Comparison of ENCODE assay signal across 9 mouse cellular contexts in the genomic region with DNA sequence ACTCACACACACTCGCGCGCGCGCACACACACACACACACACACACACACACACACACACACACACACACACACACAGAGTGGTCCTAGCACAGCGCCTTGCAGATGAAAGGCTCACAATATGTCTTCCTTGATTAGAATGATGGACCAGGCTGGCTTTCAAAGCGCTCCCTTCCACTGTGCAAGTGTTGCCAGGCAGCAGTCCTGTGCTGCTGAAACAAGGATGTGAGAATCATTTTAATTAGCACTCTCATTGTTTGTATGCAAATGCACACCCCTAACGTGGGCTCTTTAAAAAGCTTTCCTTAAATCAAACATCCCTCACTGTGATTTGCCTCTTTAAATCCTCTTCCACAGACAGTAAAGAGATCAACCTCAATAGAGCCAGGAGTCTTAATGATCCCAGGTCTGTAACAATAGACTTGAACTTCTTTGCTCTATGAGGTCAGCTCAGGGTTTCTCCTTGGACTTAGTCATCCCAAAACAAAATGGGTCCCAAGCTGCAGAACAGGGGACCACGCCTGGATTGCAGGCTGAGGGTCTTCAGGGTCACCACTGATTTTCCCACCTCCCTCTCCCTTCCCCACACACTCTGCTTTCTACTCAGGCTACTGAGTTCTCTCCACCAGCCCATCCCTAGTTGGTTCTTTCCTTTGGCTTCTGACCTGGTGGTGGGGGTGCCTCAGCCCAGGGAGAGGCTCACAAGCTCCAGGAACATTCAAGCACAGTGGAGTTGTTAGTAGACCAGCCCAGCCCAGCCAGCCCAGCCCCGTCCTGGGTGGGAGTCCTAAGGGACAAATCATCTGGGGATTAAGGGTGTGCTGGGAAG.
DNase-seq lines count a peak whose midpoint lies in the region; ATAC-seq and TF ChIP-seq lines count a peak whose summit lies in the region.
"Had no signal": no experiment of that assay in that cellular context is flagged by ENCODE, and none has a peak within 500 bp of the region (broad histone marks: within the 10 kb centered on the region; RNA-seq: fewer than 3 reads in every experiment).

No protein-coding gene starts in this region.

- WGBS in forebrain, embryonic 15.5 days = 22% methylated on average over 10 of the region's 10 CpGs
- WGBS in kidney, adult 2 months = 91% methylated on average over 10 of the region's 10 CpGs
- 76% methylated on average over 10 of the region's 10 CpGs for WGBS in intestine, embryonic 16.5 days

- TF ChIP-seq POLR2A in kidney, adult 2 months (IDR thresholded peaks at IDR 0.05; ENCODE audit: low read depth, low read length) = no peak

- peak; percentile 93 for ATAC-seq in forebrain, embryonic 15.5 days (replicated peaks)
- ATAC-seq in intestine, embryonic 16.5 days = no peak

- no peak for TF ChIP-seq CTCF in kidney, adult 2 months (conservative IDR thresholded peaks at IDR 0.05; ENCODE audit: insufficient read depth, insufficient read length, low read depth, low read length)

- H3K4me2 ChIP-seq in forebrain, embryonic 15.5 days (replicated peaks) = no peak overlapping the region
- H3K4me2 ChIP-seq in intestine, embryonic 16.5 days (ENCODE audit: low read depth, low read length) = no peak overlapping the region
- H3K4me2 ChIP-seq: limb, embryonic 15.5 days; stomach, embryonic 15.5 days had no signal

- DNase-seq in right cerebral cortex, adult 18-20 months = peak; percentile 50
- no peak for DNase-seq in right cerebral cortex, postnatal 25 days
- peak; percentile 55 for DNase-seq in mesoderm, embryonic 11.5 days (ENCODE audit: low read depth, low spot score)
- DNase-seq in kidney, adult 2 months = no peak
- DNase-seq in B cell, adult 2 months = no peak

- H3K27ac ChIP-seq in forebrain, embryonic 15.5 days (replicated peaks) = peak overlapping the region; percentile 83
- no peak overlapping the region for H3K27ac ChIP-seq in kidney, adult 2 months (ENCODE audit: insufficient read depth, low read depth, low read length)
- H3K27ac ChIP-seq in intestine, embryonic 16.5 days (ENCODE audit: low read length) = no peak overlapping the region
- H3K27ac ChIP-seq: limb, embryonic 15.5 days; stomach, embryonic 15.5 days had no signal

- peaks cover 59% of the 10 kb centered on the region for H3K4me1 ChIP-seq in forebrain, embryonic 15.5 days
- peaks cover 35% of the 10 kb centered on the region for H3K4me1 ChIP-seq in kidney, adult 2 months (ENCODE audit: control insufficient read depth, insufficient read depth, low read length)
- H3K4me1 ChIP-seq in intestine, embryonic 16.5 days (ENCODE audit: control insufficient read depth, insufficient read depth, low read length) = peaks cover 16% of the 10 kb centered on the region

- H3K9ac ChIP-seq in forebrain, embryonic 15.5 days (replicated peaks) = no peak overlapping the region
- H3K9ac ChIP-seq in intestine, embryonic 16.5 days (ENCODE audit: low read depth, low read length) = no peak overlapping the region
- H3K9ac ChIP-seq: limb, embryonic 15.5 days; stomach, embryonic 15.5 days had no signal

- no peaks in the 10 kb centered on the region for H3K36me3 ChIP-seq in forebrain, embryonic 15.5 days
- H3K36me3 ChIP-seq in kidney, adult 2 months (ENCODE audit: control insufficient read depth, insufficient read depth, low read length) = no peaks in the 10 kb centered on the region
- H3K36me3 ChIP-seq in intestine, embryonic 16.5 days (ENCODE audit: control insufficient read depth, insufficient read depth, low read length) = no peaks in the 10 kb centered on the region
- H3K36me3 ChIP-seq: limb, embryonic 15.5 days; stomach, embryonic 15.5 days had no signal

- H3K4me3 ChIP-seq in forebrain, embryonic 15.5 days = no peak overlapping the region
- H3K4me3 ChIP-seq in kidney, adult 2 months (ENCODE audit: insufficient read depth, low read depth, low read length) = no peak overlapping the region
- H3K4me3 ChIP-seq in intestine, embryonic 16.5 days (ENCODE audit: low read length) = no peak overlapping the region
- H3K4me3 ChIP-seq: limb, embryonic 15.5 days; stomach, embryonic 15.5 days had no signal

- no peaks in the 10 kb centered on the region for H3K27me3 ChIP-seq in forebrain, embryonic 15.5 days
- no peaks in the 10 kb centered on the region for H3K27me3 ChIP-seq in kidney, adult 2 months (replicated peaks; ENCODE audit: control insufficient read depth, insufficient read depth, low read length)
- no peaks in the 10 kb centered on the region for H3K27me3 ChIP-seq in intestine, embryonic 16.5 days (replicated peaks; ENCODE audit: control insufficient read depth, insufficient read depth, low read length)
- H3K27me3 ChIP-seq: limb, embryonic 15.5 days; stomach, embryonic 15.5 days had no signal

- no peaks in the 10 kb centered on the region for H3K9me3 ChIP-seq in forebrain, embryonic 15.5 days
- H3K9me3 ChIP-seq in intestine, embryonic 16.5 days (ENCODE audit: control insufficient read depth, low read length) = no peaks in the 10 kb centered on the region
- H3K9me3 ChIP-seq: limb, embryonic 15.5 days; stomach, embryonic 15.5 days had no signal

Comparison
In these comparisons a context has a peak if more than half of its experiments do, and no peak if none do; other contexts are left out.
1. DNase-seq: peak in right cerebral cortex, adult 18-20 months (single experiment) and mesoderm, embryonic 11.5 days (single experiment); none in right cerebral cortex, postnatal 25 days (single experiment), kidney, adult 2 months (single experiment) and B cell, adult 2 months (0 of 2).